Mouse (Mus musculus): ENCODE measurements around the gene Kif2c.

Gene Kif2c

DNA sequence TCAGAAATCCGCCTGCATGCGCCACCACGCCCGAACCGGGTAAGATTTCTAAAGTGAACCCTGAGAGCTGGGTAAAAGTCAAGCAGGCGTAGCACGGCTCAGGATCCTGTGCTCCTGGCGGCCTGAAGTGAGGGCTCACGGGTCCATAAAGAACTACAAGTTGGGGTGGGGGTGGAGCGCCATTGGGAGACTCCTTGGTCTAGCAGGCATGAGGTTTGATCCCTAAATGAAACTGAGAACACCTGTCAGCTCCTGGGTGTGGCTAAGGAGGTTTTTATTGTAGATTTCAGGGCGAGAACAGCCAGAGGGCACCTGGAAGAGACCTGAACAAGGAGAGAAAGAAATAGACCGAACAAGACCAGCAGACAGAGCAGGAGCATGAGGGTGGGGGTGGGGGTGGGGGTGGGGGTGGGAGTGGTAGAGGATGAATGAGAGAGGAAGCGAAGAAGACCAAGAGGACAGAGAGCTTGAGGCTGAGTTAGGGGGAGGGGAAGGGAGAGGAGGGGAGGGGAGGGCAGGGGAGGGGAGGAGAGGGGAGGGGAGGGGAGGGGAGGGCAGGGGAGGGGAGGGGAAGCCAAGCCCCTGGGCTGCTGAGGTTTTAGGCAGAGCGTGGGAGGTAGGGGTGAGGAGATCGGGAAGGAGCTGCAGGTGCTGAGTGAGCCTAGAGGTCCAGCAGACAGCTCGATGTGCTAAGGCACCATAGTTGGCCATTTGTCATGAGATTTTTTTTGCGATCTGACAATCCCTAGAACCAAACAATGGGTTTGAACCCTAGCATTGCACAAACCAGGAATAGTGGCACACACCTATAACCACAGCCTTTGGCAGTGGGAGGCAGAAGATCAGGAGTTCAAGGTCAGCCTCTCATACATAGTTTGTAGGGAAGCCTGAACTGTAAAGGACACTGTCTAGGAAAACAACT is 43.9 kb downstream of the Kif2c start:
- in situ Hi-C loops (cut with MboI, MseI), result loop anchor here (25.0 kb wide), 1 partner anchor 1974 kb away; the partner anchor contains the start of gene Slc2a1

- in situ Hi-C loops (cut with MboI, MseI), result loop anchor here (25.0 kb wide), 1 partner anchor 1976 kb away; the partner anchor contains the start of gene Slc2a1
Measured at GRCm38 (mm10) chr4:117136034-117136433, 46.4 kb downstream of the Kif2c start.

- in situ Hi-C loops (cut with MboI, MseI), result loop anchor here (5.0 to 25.0 kb wide), 2 partner anchors 312 to 1978 kb away; partner anchors contain the start of genes Hpdl and Slc2a1
Measured at GRCm38 (mm10) chr4:117134601-117134995, 47.8 kb downstream of the Kif2c start.

- in situ Hi-C loops (cut with MboI, MseI), result loop anchor here (5.0 to 25.0 kb wide), 2 partner anchors 312 to 1978 kb away; partner anchors contain the start of genes Hpdl and Slc2a1
Measured at GRCm38 (mm10) chr4:117133817-117134600, 48.4 kb downstream of the Kif2c start, which contains the start of gene Plk3. Gene Plk3, minus strand, starts transcription at chr4:117133963.

DNA sequence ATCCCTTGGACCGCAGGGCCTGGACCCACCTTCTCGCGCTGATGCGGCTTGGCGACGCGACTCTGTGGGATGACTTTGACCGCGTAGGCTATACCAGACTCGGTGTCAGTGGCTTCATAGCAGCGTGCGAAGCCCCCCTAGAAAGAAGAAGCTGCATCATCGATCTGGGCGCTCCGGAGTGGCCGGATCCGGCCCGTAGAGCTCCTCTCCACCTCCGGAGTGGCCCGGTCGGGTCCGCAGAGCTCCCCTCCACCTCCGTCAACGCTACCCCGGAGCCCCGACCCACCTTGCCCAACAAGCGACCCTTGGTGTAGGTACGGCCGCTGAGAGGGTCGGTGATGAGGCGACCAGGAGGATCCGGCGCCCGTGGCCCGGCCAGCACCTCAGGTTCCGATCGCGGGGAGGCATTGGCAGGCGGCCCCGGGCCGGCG is 49.1 kb downstream of the Kif2c start:
- in situ Hi-C loops (cut with MboI, MseI), result loop anchor here (5.0 to 25.0 kb wide), 2 partner anchors 311 to 1979 kb away; partner anchors contain the start of genes Hpdl and Slc2a1

DNA sequence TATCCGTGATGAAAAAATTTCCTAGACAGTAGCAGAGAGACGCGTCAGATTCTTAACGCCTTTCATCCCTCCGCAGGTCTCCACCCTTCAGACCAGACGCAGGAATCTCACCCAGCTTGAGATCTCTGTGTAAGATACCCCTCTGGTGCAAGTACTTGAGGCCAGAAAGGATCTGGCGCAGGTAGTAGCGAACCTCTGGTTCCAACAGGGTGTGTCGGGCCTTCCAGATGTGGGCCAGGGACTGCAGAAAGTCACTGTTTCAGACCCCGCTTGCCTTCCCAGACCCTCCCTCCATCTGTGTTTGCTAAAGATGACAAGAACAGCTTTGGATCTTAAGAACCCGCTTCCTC is 49.7 kb downstream of the Kif2c start:
- in situ Hi-C loops (cut with MboI, MseI), result loop anchor here (5.0 to 25.0 kb wide), 2 partner anchors 310 to 1980 kb away; partner anchors contain the start of genes Hpdl and Slc2a1

- in situ Hi-C loops (cut with MboI, MseI), result loop anchor here (5.0 to 25.0 kb wide), 2 partner anchors 310 to 1980 kb away; partner anchors contain the start of genes Hpdl and Slc2a1
Measured at GRCm38 (mm10) chr4:117131890-117132793, 50.3 kb downstream of the Kif2c start.

DNA sequence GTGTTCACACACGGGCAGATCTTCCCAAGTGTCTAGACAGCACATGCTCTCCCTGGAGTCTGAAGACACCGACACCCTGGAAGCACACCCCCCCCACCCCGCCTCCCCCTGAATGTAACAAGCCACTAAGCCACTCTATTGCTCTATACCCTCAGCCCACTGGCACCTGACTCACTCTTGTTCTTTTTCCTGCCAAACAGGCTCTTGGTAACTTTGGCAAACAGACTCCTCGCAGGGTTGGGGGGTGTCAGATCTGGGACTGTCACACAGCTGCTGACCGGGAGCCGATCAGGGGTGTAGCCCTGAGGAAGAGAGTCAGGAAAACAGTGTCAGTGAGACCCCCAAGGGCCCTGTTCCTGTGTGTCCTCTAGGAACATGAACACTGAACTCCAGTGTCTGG is 51.2 kb downstream of the Kif2c start:
- in situ Hi-C loops (cut with MboI, MseI), result loop anchor here (5.0 to 25.0 kb wide), 2 partner anchors 309 to 1981 kb away; partner anchors contain the start of genes Hpdl and Slc2a1

DNA sequence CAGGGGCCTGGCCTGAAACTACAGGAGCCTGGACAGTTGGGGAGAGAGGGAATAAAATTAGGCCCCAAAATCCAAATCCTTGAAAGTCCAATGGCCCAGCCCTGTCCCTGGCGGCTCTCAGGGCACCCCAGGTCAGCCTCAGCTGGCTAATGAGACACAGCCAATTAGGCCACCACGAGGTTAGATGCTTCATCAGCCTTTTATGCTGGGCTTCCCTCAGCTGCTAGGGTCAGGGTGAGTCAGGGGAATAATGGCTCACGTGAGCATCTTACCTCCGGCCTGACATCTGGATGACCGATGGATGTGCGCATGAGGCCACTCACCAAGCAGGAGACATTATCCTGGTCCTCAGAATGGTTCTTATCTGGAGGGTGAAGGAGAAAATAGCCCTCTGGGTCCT is 51.6 kb downstream of the Kif2c start:
- in situ Hi-C loops (cut with MboI, MseI), result loop anchor here (5.0 to 25.0 kb wide), 2 partner anchors 308 to 1982 kb away; partner anchors contain the start of genes Hpdl and Slc2a1

- in situ Hi-C loops (cut with MboI, MseI), result loop anchor here (25.0 kb wide), 1 partner anchor 1984 kb away; the partner anchor contains the start of gene Slc2a1
Measured at GRCm38 (mm10) chr4:117127991-117128686, 54.3 kb downstream of the Kif2c start.

GRCm38 (mm10) chr4:117126675-117127290 is 55.7 kb downstream of the Kif2c start, which contains the start of gene Tctex1d4:
Gene Tctex1d4, plus strand, starts transcription at chr4:117126794.
- in situ Hi-C loops (cut with MboI, MseI), result loop anchor here (25.0 kb wide), 1 partner anchor 1986 kb away; the partner anchor contains the start of gene Slc2a1

DNA sequence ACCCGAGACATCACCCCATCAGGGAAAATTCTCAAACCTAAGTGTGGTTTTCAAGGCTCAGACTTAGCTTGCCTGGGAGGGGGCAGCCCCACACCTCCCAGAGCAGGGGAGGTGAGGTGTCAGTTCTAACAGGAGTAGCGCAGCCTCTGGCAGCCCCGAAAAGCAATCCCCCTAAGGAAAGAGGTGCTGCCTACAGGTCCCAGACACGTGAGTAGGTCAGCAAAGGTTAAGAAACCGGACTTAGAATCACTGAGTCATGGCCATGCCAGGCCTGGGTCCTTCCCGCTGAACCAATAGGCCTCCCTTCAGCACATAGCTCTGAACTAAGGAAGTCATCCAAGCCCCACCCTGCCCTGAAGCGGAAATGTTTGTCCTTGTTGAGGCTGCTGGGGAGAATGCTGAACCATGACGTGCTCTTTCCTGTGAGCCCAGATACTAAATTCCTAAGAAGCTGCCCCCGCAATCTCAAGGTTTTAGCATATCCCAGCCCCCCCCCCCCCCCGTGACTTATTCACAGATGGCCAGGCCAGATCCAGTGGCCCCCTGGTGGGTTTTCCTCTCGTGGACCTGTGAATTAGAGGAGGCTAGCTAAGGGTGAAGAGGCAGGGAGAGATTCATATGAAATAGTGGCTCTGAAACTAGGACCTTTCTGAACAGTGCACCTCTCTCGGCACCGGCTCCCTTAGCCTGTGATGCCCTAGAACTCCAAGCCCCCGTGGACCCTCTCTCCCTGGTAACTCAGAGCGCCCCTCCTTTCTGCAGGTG is 56.3 kb downstream of the Kif2c start:
- in situ Hi-C loops (cut with MboI, MseI), result loop anchor here (25.0 kb wide), 1 partner anchor 1986 kb away; the partner anchor contains the start of gene Slc2a1

GRCm38 (mm10) chr4:117125348-117125909 is 57.0 kb downstream of the Kif2c start, which contains the start of gene Btbd19:
Gene Btbd19, minus strand, starts transcription at chr4:117125725.
- in situ Hi-C loops (cut with MboI, MseI), result loop anchor here (25.0 kb wide), 1 partner anchor 1987 kb away; the partner anchor contains the start of gene Slc2a1

DNA sequence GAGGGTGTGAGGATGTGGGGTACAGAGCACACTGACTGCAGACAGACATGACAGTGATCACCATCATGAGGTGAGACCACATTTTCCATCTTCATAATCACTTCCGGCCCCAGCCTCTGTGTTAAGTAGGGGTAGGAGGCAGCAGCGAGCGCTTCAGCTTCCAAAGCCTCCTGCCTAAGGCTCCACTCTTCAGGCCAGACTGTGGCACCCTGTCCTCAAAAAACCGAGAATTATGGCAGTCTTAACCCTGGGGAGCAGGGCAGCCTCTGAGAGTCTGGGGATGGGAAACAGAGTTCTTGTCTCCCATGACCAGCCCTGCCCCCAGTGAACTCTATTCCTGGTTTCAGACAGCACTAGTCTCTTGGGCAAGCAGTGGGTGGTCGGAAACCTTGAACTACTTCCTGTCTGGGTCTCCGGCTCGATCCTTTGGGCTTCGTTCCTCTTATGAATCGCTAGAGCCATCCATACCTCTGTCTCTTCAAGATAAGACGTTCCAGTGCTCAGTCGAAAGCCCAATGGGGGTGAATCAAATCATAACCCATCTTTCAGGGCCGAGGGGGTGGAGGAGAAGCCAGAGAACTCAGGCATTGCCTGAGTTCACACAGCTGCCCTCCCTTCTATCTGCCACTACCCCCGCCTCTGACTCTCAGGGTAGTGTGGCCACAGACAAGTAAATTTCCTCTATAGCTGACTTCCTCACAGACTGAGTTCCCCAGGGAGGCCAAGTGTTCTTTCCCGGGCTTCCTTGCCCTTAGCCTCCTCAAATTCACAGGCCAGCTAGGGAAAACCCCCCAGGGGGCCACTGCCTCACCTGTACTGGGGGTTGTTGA is 57.7 kb downstream of the Kif2c start:
- in situ Hi-C loops (cut with MboI, MseI), result loop anchor here (5.0 to 25.0 kb wide), 2 partner anchors 497 to 1988 kb away; partner anchors contain the start of genes Nasp and Slc2a1

DNA sequence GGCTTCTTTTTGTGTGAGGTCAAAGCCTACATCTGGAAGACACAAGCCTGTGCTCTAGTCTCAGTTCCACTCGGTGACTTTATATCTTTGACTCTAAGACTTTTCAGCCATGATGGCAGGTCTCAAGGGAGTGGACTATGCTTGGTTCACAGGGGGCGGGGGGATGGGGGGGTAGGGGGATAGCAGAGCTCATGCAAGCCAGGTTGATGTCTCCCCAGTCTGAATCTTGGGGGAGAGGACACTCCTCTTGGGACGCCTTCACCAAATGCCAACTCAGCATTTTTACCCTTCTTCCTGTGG is 58.3 kb downstream of the Kif2c start:
- in situ Hi-C loops (cut with MboI, MseI), result loop anchor here (5.0 kb wide), 1 partner anchor 497 kb away; the partner anchor contains the start of gene Nasp

DNA sequence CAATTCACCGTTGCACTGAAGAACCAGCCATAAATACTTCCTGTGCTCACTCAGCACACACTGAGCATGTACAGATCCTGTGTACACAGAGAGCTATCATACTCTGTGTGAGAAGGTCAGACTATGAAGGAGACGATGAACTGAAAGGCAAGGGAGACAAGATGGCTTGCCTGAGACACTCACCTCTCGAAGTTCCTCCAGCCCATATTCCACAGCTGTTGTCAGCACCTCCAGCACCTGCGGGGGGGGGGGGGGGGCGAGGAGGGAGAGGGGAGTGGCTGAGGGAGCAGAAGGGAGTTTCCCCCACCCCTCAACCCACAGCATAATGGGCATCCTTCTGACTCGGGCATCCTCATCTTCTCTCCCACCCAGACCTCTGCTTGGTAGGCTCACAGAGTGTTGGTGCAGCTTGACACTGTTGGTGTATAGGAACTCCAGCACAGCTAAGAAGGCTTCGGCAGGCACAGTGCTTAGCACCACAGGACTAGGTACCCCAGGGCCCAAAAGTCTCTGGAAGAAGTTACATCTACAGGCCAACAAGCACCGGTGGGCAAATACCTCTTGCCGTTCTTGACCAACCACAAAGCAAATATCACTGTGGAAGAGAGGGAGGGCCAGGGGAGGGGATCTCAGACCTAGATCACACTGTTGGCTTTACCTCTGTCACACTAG is 58.8 kb downstream of the Kif2c start:
- in situ Hi-C loops (cut with MboI, MseI), result loop anchor here (5.0 kb wide), 1 partner anchor 496 kb away; the partner anchor contains the start of gene Nasp
